Mouse (Mus musculus) left cerebral cortex, adult 2 months (tissue): ENCODE measurements at regions not wholly inside any gene's neighbourhood (a gene's known extent, or its start where the extent isn't known, plus 50 kb on each side); places are given as distances from the start of the nearest gene placed in this dataset.

Experiments used
- DNase-seq, 2 experiments: peaks; one replicate each; pipeline ENCODE4 v3.0.0; 2021 to 2022; ENCODE audit warnings: low spot score in 2 of 2, mixed read lengths in 1 of 2; ENCODE audit errors: extremely low spot score in 1 of 2
- H3K27ac ChIP-seq: fragments of 200-600 bp; 2 replicates; pipeline ENCODE4 v1.8.1; 2022
- H3K4me3 ChIP-seq: fragments of 200-600 bp; 2 replicates; pipeline ENCODE4 v1.8.1; 2022
- CTCF ChIP-seq: fragments of 200-600 bp; IDR thresholded peaks from 2 replicates; pipeline ENCODE4 v1.8.1; 2022; ENCODE audit warnings: antibody characterized with exemption, mild to moderate bottlenecking, moderate library complexity
- intact Hi-C: fragments of 180-260 bp; cut with DNase I; formaldehyde crosslinking; loops from one replicate; pipeline ENCODE4 v1.15.1; 2025

GRCm38 (mm10) chr9:40587421-40587820, 56.2 kb upstream of the Gramd1b start:
- Histone ChIP-seq H3K27ac (no peak overlapping the region), H3K4me3 (no peak overlapping the region)
- DNase-seq = no peak
- TF ChIP-seq CTCF = no peak
- intact Hi-C loops = no loop called here

GRCm38 (mm10) chr9:40586581-40586980, 55.4 kb upstream of the Gramd1b start:
- H3K4me3 ChIP-seq = no peak overlapping the region
- no peak for TF ChIP-seq CTCF
- H3K27ac ChIP-seq = no peak overlapping the region
- intact Hi-C loops = no loop called here
- no peak for DNase-seq

- intact Hi-C loops = loop anchor here (1.0 to 2.0 kb wide), 2 partner anchors 129 to 168 kb away; no protein-coding TSS in a partner anchor
- peak; percentile 89 for TF ChIP-seq CTCF
- Histone ChIP-seq H3K27ac (peak overlapping the region; percentile 72), H3K4me3 (0 out of 2 replicates have a peak overlapping the region, but pooled peaks have one; percentile 21)
- peak; percentile 79 to 95 for DNase-seq
Observed at GRCm38 (mm10) chr9:40583554-40583953, 52.4 kb upstream of the Gramd1b start.

- intact Hi-C loops = loop anchor here (2.0 kb wide), 1 partner anchor 127 kb away; no protein-coding TSS in a partner anchor
- Histone ChIP-seq H3K27ac (no peak overlapping the region), H3K4me3 (no peak overlapping the region)
- no peak for TF ChIP-seq CTCF
- no peak for DNase-seq
Observed at GRCm38 (mm10) chr9:40581854-40582253, 50.7 kb upstream of the Gramd1b start.
